Mouse (Mus musculus) CD4-positive, CD25-positive, alpha-beta regulatory T cell, adult 4 months (primary cell): ENCODE measurements at regions not wholly inside any gene's neighbourhood (a gene's known extent, or its start where the extent isn't known, plus 50 kb on each side); places are given as distances from the start of the nearest gene placed in this dataset.

Experiments used
- ATAC-seq: one replicate; pipeline ENCODE4 v1.8.0; 2017

DNA sequence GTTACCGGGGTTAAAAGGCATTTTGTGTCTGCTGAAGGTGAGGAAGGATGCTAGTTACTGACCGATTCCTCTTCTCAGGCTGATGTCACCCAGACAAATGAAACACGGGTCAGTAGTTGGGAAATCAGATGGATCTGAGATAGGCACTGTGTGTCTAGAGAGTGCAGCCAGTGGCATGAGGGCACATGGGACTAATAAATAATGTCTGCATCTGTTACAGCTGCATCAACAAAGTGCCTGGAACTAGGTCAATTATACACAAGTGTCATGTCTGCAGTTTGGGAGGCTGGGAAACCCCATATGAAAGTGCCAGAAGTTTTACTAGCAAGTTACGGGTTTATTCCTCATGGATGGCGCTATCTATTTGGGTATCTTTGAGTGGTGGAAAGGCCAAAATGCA, 68.8 kb downstream of the Cxcl12 start:
- no peak for ATAC-seq

- no peak for ATAC-seq
These were observed 72.9 kb downstream of the Cxcl12 start for GRCm38 (mm10) chr6:117241206-117241605.

GRCm38 (mm10) chr6:117245398-117245797, 77.1 kb downstream of the Cxcl12 start:
- ATAC-seq: no peak

GRCm38 (mm10) chr6:117245849-117246248, 77.5 kb downstream of the Cxcl12 start:
- ATAC-seq: no peak

GRCm38 (mm10) chr6:117249230-117249921, 81.0 kb downstream of the Cxcl12 start:
- ATAC-seq: no peak

DNA sequence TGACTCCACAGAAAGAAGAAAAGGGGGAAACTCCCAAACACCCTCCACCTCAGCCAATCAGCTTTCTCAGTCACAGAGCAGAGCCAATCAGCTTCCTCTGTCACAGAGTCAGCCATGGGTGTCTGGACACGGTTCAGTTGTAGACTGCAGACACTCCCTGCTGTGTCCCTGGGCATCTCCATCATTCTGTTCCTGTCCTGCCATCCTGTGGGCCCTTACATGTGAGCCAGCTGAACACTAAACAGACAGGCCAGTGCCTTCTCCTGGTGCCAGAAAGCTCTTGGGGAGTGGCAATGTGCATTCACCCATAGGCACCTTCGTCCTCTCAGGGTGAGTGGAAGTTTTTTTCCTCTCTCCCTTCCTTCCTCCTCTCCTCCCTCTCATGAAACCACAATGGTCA, 81.7 kb downstream of the Cxcl12 start:
- ATAC-seq: no peak

DNA sequence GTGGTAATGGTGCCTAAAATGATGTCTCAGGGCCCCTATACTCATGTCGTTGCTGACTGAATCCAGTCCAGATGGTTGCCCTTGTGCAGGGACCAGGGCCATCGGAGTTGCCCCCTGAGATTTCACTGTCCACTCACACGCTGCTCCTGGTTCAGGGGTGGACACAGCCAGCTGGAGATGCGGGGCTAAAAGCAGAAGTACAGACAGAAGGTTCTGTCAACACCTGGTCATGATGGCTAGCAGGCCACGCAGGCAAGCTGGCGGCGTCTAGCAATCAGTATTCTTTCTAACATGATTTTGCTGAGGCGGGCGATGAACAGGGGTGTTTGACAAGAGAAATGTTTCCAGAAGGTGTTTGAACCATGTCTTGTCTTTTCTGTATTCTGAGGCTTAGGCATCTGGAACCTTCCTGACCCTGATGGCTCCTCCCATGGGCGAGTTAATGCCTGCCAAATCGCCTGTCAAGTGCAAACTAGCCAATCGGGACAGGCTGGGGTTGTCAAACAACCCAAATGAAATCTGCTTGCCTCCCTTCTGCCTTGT, 83.1 kb downstream of the Cxcl12 start:
- ATAC-seq: no peak

- ATAC-seq: no peak
These were observed 84.0 kb downstream of the Cxcl12 start for GRCm38 (mm10) chr6:117252361-117252760.

- no peak for ATAC-seq
These were observed 84.7 kb downstream of the Cxcl12 start for GRCm38 (mm10) chr6:117253036-117253435.

GRCm38 (mm10) chr6:117253586-117254330, 85.4 kb downstream of the Cxcl12 start:
- no peak for ATAC-seq

- ATAC-seq: no peak
These were observed 86.4 kb downstream of the Cxcl12 start for GRCm38 (mm10) chr6:117254620-117255228.

DNA sequence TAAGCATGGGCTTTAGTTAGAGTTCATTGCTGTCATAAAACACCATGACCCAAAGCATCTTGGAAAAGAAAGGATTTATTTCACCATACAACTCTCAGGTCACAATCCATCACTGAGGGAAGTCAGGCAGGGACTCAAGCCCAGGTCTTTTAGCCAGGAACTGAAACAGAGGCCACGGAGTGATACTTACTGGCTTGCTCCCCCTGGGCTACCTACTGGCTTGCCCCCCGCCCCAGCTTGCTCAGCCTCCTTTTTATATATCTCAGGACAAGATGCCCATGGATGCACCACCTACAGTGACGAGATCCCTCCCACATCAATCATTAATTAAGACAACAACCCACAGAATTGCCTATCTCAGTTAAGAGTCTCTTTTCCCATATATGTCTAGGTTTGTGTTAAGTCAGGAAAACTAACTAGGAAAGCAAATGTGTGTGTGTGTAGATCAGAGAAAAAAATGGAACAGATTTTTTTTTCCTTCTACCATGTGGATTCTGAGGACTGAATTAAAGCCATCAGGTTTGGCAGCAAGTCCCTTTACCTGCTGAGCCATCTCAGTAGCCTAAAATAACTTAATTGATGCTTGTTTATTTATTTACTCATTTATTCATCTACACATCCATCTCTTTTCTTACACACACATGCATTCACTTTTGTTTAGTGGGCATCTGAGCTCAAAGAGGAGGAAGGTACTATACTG, 87.2 kb downstream of the Cxcl12 start:
- ATAC-seq: no peak

DNA sequence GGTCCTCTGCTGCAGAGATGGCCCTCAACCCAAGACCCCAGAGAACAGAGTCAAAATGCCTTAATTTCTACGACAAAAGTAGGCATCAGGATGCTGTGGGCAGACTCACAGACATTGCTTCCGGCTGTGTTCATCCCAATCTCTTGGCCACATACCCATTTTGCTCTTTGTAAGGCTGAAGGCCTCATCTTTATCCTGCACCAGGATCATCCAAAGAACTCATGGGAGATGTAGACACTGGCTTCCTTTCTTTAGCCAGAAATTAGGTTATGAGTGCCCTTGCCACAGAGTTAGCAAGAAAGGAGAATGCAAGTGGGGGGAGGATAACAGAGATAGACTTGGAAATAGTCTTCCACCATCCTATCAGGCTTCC, 87.8 kb downstream of the Cxcl12 start:
- no peak for ATAC-seq

GRCm38 (mm10) chr6:117257591-117257990, 89.3 kb downstream of the Cxcl12 start:
- ATAC-seq: no peak

DNA sequence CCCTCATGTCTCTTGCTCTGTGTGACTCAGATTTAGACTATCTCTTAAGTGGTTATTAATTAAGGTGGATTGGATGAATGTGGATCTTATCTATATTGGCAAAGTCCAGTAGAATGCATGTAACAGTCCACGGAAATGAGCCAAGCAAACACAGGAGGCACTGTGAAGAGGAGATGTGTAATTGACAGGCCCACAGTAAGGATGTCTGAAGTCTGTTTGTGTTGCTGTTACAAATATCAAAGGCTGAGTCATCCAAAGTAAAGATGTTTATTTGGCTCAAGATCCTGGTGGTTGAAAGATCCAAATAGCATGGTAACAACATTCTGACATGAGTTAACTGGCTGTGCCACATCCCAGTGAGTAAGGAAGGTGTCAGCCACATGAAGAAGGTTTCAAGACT, 99.6 kb downstream of the Cxcl12 start:
- ATAC-seq: no peak

- ATAC-seq: no peak
These were observed 100.0 kb downstream of the Cxcl12 start for GRCm38 (mm10) chr6:117268376-117268775.

DNA sequence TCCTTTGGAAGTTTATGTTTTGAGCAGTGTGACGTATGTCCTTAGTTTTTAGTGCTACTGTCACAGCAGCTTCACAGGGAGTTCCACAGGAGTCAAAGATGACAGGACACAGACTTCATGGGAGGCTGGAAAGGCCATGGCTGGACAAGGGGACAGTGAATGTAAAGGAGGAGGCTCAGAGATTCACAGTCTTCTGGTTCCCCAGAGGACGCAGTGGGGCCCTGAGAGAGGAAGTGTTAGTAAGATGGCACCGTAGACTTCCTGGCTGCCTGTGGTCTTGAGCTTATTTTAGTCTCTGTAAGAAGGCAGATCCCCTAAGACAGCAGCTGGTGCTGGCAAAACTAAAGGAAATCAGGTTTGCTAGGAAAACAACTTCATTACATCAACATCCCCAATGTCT, 101.9 kb downstream of the Cxcl12 start:
- no peak for ATAC-seq

DNA sequence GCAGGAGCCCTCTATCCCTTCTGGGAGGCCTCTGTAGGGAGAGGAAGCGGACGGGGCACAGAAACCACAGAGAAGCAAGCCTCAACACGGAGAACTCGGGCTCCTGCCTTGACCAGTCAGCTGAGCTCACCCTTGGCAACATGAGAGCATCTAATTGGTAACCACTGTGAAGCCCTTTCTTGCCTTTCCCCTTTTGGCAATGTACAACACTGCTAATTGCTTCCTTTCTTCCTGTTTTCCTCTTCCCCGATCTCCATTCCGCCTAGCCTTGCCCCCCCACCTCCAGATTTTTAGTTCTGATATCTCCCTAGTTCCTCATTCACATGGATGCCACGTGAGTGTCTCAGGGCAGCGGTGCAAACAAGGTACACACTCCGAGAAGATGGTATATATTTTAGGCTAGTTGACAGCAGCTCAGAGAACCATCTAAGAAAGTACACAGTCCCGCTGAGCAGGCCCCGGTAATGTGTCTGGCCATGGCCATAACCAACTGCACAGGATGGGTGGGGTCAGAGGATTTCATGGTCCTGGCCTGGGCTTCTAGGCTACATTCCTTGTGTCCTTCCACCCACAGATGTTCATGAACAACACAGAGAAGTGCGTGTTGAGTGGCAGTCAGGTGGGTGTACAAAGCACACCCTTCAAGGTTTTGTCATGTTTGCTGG, 103.4 kb downstream of the Cxcl12 start:
- no peak for ATAC-seq

GRCm38 (mm10) chr6:117272227-117272955, 104.1 kb downstream of the Cxcl12 start:
- ATAC-seq: no peak

DNA sequence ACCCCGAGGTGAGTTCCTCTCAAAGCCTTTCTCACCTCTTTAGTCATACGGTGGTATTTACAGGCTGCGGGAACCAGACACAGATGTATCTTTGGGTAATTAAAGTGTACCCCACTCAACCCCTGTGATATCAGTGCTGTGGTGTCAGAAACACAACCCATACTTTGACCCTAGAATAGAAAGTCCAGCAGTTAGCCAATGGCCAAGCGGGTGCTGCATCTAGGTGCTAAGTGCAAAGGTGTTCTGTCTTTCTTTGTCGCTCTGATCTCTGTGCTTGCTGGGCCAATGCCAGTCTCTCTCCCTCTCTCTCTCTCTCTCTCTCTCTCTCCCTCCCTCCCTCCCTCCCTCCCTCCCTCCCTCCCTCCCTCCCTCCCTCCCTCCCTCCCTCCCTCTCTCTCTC, 107.6 kb downstream of the Cxcl12 start:
- no peak for ATAC-seq

DNA sequence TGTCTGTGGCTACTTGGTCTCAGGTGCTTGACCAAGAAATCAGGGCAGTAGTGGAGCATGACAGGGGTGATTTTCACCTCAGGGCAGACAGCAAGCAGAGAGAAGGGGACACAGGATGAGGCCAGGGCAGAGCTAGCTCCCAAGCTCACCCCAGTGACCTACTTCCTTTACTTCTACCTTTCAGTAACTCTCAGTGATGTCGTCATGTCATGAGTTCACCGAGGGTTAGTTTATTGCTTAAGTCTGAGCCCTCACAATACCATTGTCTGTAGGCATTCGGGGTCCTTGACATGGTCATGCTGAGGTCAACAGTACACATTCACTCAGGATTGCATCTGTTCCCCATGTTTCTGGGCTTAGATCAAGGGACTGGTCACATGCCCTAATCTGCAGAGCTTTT, 108.5 kb downstream of the Cxcl12 start:
- no peak for ATAC-seq

- ATAC-seq: no peak
These were observed 111.0 kb downstream of the Cxcl12 start for GRCm38 (mm10) chr6:117279297-117279696.
